Mouse (Mus musculus) brain, embryonic 14.5 days (tissue): ENCODE results near the gene Tef.

ENCODE experiments used
- CTCF ChIP-seq: fragments of 200-500 bp; IDR thresholded peaks from 2 replicates; pipeline ENCODE4 v1.5.1; 2012; ENCODE audit warnings: inconsistent platforms, mild to moderate bottlenecking, moderate library complexity, borderline replicate concordance; ENCODE audit not compliant: insufficient read depth, insufficient read length; ENCODE audit errors: extremely low read depth
- POLR2A ChIP-seq: fragments of 200-500 bp; IDR thresholded peaks from 2 replicates; pipeline ENCODE4 v1.6.1; 2012; ENCODE audit warnings: mild to moderate bottlenecking, inconsistent platforms, borderline replicate concordance; ENCODE audit not compliant: poor library complexity, insufficient read depth, insufficient read length, severe bottlenecking; ENCODE audit errors: extremely low read depth

DNA sequence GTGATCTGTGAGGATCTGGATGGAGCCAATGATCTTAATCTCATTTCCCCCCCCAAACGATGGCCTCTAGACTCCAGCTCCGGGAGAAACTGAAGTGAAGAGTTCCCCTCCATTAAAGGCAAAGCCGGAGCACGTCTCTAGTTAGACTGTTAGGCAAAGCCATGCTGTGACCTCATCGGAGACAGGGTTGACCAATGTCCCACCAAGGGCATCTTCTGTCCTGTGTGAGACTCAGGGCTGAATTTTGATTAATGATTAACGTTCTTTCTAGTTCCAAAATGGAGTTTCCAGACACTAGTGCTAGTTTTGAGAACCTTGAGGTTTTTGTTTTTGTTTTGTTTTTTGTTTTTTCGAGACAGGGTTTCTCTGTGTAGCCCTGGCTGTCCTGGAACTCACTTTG is 50.9 kb downstream of the Tef start:
- TF ChIP-seq CTCF (no peak), POLR2A (no peak)
